Mouse (Mus musculus): ENCODE measurements around the gene Limch1. TPM values are rescaled to one million over a fixed set of nuclear protein-coding genes. Genes with fewer than 3 reads are reported as not detected.

The Limch1 gene
- total and polyA plus RNA-seq, 3 experiments = 0.05 TPM; not detected in 2

- no peak overlapping the region for H3K27ac ChIP-seq (ENCODE audit: insufficient read depth, low read depth)
- DNase-seq (ENCODE audit: extremely low read depth) = no peak
- no peak overlapping the region for H3K9ac ChIP-seq (ENCODE audit: insufficient read depth, low read depth)
- no peaks in the 10 kb centered on the region for H3K36me3 ChIP-seq (replicated peaks in 1 of 2; ENCODE audit: control insufficient read depth in 1 of 2, insufficient read depth in 1 of 2, low read length in 1 of 2)
- no peaks in the 10 kb centered on the region for H3K27me3 ChIP-seq (replicated peaks)
- no peak overlapping the region for H3K4me2 ChIP-seq (ENCODE audit: insufficient read depth, low read depth, poor library complexity, severe bottlenecking)
- H3K4me1 ChIP-seq (ENCODE audit: control insufficient read depth in 1 of 2, insufficient read depth in 2 of 2) = no peaks in the 10 kb centered on the region
- TF ChIP-seq ZNF384 (IDR thresholded peaks at IDR 0.05; ENCODE audit: low read depth, low read length) = no peak
- no peak for TF ChIP-seq MYC (IDR thresholded peaks at IDR 0.05; ENCODE audit: low read depth, low read length)
- TF ChIP-seq RCOR1 (conservative IDR thresholded peaks at IDR 0.05; ENCODE audit: low read depth, low read length) = no peak
- TF ChIP-seq ZC3H11A (IDR thresholded peaks at IDR 0.05; ENCODE audit: low read depth, low read length) = no peak
- no peak overlapping the region for H3K4me3 ChIP-seq (replicated peaks in 1 of 3; ENCODE audit: low read depth in 2 of 3, low read length in 2 of 3, poor library complexity in 1 of 3)
- in situ Hi-C loops (cut with MboI; ENCODE audit: low pct_ligation_motif_present, low pct_unique_long_range_greater_than_20kb, low sequenced_read_pairs) = no loop called here
- H3K9me3 ChIP-seq (replicated peaks; ENCODE audit: low read length) = no peaks in the 10 kb centered on the region
- H3K79me2 ChIP-seq (replicated peaks; ENCODE audit: control insufficient read depth, extremely low read depth, insufficient read depth, poor library complexity, severe bottlenecking) = no peaks in the 10 kb centered on the region
- dilution Hi-C loops (cut with MboI; ENCODE audit: extremely low pct_ligation_motif_present, extremely low pct_unique_long_range_greater_than_20kb, low sequenced_read_pairs) = no loop called here
These were observed 222.6 kb downstream of the Limch1 start for GRCm38 (mm10) chr5:66968059-66968833.

- dilution Hi-C loops (cut with MboI; ENCODE audit: extremely low pct_ligation_motif_present, extremely low pct_unique_long_range_greater_than_20kb, low sequenced_read_pairs) (no loop called here), in situ Hi-C loops (cut with MboI; ENCODE audit: low pct_ligation_motif_present, low pct_unique_long_range_greater_than_20kb, low sequenced_read_pairs) (no loop called here)
- Histone ChIP-seq H3K36me3 (replicated peaks in 1 of 2; ENCODE audit: control insufficient read depth in 1 of 2, insufficient read depth in 1 of 2, low read length in 1 of 2) (no peaks in the 10 kb centered on the region), H3K9me3 (replicated peaks; ENCODE audit: low read length) (no peaks in the 10 kb centered on the region), H3K4me3 (replicated peaks in 1 of 3; ENCODE audit: low read depth in 2 of 3, low read length in 2 of 3, poor library complexity in 1 of 3) (no peak overlapping the region), H3K79me2 (replicated peaks; ENCODE audit: control insufficient read depth, extremely low read depth, insufficient read depth, poor library complexity, severe bottlenecking) (no peaks in the 10 kb centered on the region), H3K27me3 (replicated peaks) (no peaks in the 10 kb centered on the region), H3K4me2 (ENCODE audit: insufficient read depth, low read depth, poor library complexity, severe bottlenecking) (no peak overlapping the region), H3K9ac (ENCODE audit: insufficient read depth, low read depth) (no peak overlapping the region), H3K4me1 (ENCODE audit: control insufficient read depth in 1 of 2, insufficient read depth in 2 of 2) (no peaks in the 10 kb centered on the region), H3K27ac (ENCODE audit: insufficient read depth, low read depth) (no peak overlapping the region)
- no peak for DNase-seq (ENCODE audit: extremely low read depth)
- no peak for TF ChIP-seq SIN3A (IDR thresholded peaks at IDR 0.05; ENCODE audit: low read length)
- TF ChIP-seq MAFK (IDR thresholded peaks at IDR 0.05; ENCODE audit: insufficient replicate concordance, low read length) = no peak
- no peak for TF ChIP-seq MEF2A (IDR thresholded peaks at IDR 0.05; ENCODE audit: borderline replicate concordance, low read depth, low read length)
- TF ChIP-seq MYC (IDR thresholded peaks at IDR 0.05; ENCODE audit: low read depth, low read length) = no peak
- TF ChIP-seq BHLHE40 (IDR thresholded peaks at IDR 0.05; ENCODE audit: low read depth, low read length) = no peak
- TF ChIP-seq UBTF (IDR thresholded peaks at IDR 0.05; ENCODE audit: low read depth, low read length) = no peak
- no peak for TF ChIP-seq MAX (IDR thresholded peaks at IDR 0.05; ENCODE audit: low read length)
- no peak for TF ChIP-seq MXI1 (IDR thresholded peaks at IDR 0.05; ENCODE audit: low read depth, low read length)
- no peak for TF ChIP-seq USF1 (IDR thresholded peaks at IDR 0.05; ENCODE audit: low read depth, low read length)
- no peak for TF ChIP-seq ZKSCAN1 (IDR thresholded peaks at IDR 0.05; ENCODE audit: borderline replicate concordance, low read depth, low read length)
- no peak for TF ChIP-seq NELFE (IDR thresholded peaks at IDR 0.05; ENCODE audit: low read depth, low read length)
- no peak for TF ChIP-seq RAD21 (IDR thresholded peaks at IDR 0.05; ENCODE audit: low read depth, low read length)
- TF ChIP-seq CTCF (conservative IDR thresholded peaks at IDR 0.05 in 1 of 2, IDR thresholded peaks at IDR 0.05 in 1 of 2; ENCODE audit: low read depth in 2 of 2, low read length in 2 of 2) = no peak
- TF ChIP-seq E2F4 (IDR thresholded peaks at IDR 0.05; ENCODE audit: insufficient replicate concordance, low read depth, low read length) = no peak
- no peak for TF ChIP-seq POLR2AphosphoS2 (IDR thresholded peaks at IDR 0.05; ENCODE audit: low read depth, low read length)
- TF ChIP-seq CHD1 (IDR thresholded peaks at IDR 0.05; ENCODE audit: low read depth, low read length) = no peak
- TF ChIP-seq ZC3H11A (IDR thresholded peaks at IDR 0.05; ENCODE audit: low read depth, low read length) = no peak
- TF ChIP-seq MAZ (IDR thresholded peaks at IDR 0.05; ENCODE audit: low read depth, low read length) = no peak
- TF ChIP-seq RCOR1 (conservative IDR thresholded peaks at IDR 0.05; ENCODE audit: low read depth, low read length) = no peak
These were observed 223.5 kb downstream of the Limch1 start for GRCm38 (mm10) chr5:66968925-66969711.
